Mouse (Mus musculus): Measurements from ENCODE around the gene Svs3a. TPM values are rescaled to one million over a fixed set of nuclear protein-coding genes. Genes with fewer than 3 reads are reported as not detected.
"Not testable (repeated sequence)": the region's sequence is repeated elsewhere in the genome, so short reads cannot be mapped to it uniquely, and the experiment has no call there.

Gene Svs3a
- not detected for total RNA-seq (2021)
- long read RNA-seq, experiment 1 = 0 reads
- long read RNA-seq, experiment 2 = 0 reads

GRCm38 (mm10) chr2:164288968-164289367, at the start of gene Svs3a:
Gene Svs3a (plus strand): TSS chr2:164289268.
- DNase-seq = not testable (repeated sequence)

DNA sequence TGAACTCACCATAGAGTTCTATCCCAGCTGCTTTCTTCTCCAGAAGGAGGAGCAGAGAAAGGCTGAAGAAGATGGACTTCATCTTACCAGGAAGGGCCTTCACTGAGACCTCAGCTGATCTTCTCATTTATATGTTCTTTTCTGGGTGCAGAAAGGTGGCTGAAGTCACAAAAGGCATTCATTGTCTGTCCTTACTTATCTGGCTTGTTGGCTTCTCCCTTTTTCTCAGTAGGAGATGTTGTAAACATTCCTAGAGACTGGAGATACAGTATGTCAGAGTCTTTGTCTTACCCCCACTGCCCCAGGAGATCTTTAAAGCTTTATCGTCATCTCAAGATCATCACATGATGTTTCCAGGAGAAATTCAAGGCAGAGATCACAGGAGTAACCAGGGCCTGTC, 32.5 kb upstream of the Svs3a start, which contains the start of gene Svs3b:
TSS of gene Svs3b (minus strand) at position 101 of the 400 bp plus-strand sequence.
- DNase-seq = not testable (repeated sequence)

DNA sequence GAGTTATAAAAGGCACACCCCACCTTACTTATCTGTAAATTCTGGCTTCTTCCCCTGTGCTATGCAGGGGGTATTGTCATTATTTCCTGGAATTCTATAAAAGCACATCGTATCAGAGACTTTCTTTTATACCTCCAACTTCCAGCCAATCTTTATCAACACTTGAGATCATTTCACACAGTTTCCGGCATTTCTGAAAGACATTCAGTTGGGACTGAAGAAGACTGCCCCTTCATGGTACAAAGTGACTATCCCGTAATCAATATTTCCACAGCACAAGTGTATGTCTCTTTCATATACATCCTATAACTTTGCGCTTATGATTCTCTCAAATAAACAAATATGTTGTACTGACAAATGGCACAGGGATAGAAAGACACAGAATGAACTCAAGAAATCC, 10.7 kb upstream of the Svs3a start, which contains the start of gene Svs4:
TSS of gene Svs4 (minus strand) at position 101 of the 400 bp plus-strand sequence.
- no peak for DNase-seq

DNA sequence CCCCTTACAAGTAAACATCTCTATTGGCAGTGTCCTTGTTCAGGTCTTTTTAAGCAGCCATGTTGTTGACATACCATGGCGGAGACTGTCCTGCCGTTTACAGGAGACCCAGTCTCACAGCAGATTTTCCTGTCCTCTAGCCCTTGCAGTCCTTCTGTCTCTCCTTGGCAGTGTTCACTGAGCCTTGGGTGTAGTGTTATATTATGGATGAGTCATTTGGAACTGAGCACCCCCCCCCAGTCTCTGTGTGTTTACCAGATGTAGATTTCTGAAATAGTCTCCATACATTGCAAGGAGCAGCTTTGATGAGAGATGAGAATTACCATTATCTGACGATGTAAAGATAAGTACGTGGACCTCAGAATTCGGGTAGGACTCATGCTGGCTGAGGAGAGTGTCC, 23.5 kb downstream of the Svs3a start:
- DNase-seq = no peak

- DNase-seq = not testable (repeated sequence)
Measured at GRCm38 (mm10) chr2:164315460-164315859, 26.4 kb downstream of the Svs3a start.

DNA sequence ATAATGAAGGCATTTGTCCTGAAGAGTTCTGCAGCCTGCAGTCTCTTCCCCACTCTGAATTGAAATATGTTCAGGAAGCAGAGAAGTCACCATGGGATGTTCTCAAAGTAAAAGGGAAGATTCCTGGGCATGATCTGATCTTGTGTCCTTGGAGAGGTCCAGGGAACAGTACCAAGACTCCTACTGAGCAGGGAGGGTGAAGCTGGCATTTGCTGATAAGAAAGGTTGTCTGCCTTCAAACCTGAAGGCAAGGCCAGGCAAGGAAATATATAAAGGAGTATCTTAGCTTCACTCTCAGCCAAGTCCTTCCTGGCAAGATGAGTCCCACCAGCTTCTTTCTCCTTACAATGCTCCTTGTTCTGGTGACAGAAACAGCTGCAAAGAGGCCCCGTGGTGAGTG, 27.4 kb downstream of the Svs3a start, which contains the start of gene Svs6:
TSS of gene Svs6 (plus strand) at position 301 of the 400 bp plus-strand sequence.
- DNase-seq = not testable (repeated sequence)

DNA sequence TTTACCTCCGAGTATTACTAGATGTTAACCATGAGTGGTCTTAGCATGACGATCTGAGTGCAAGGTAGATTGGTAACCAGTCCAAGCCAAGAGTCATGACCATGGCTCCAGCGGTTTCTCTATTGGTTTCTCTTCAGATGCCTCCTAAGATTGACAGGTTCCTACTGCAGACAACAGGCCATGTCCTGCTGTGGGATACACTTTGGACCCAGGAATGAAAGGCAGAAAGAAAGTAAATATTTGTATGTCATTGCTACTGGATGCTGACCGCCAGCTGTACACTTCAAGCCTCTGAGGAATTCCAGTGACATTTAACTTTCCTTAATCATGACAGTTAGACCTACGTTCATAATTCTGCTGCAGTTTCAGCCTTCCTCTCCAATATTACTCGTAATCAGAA, 31.9 kb downstream of the Svs3a start:
- DNase-seq = no peak

DNA sequence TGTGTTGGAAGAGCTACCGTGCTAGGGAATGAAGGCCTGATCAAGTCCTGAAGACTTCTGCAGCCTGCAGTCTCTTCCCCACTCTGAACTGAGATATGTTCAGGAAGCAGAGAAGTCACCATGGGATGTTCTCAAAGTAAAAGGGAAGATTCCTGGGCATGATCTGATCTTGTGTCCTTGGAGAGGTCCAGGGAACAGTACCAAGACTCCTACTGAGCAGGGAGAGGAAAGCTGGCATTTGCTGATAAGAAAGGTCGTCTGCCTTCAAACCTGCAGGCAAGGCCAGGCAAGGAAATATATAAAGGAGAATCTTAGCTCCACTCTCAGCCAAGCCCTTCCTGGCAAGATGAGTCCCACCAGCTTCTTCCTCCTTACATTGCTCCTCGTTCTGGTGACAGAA, 43.4 kb downstream of the Svs3a start, which contains the start of gene Svs5:
TSS of gene Svs5 (plus strand) at position 301 of the 400 bp plus-strand sequence.
- not testable (repeated sequence) for DNase-seq

Other genes with a start within 250 kb of the Svs3a start
- gene Stk4, start 218.9 kb upstream of the Svs3a start, total RNA-seq (2021) = 10 to 100 TPM; 27.9 to 30.1 TPM
- 10 to 100 TPM; 24.6 to 29.5 TPM for gene Tomm34, start 218.1 kb upstream of the Svs3a start, total RNA-seq (2021)
- under 1 TPM; 0.09 to 0.15 TPM for gene Kcns1, start 118.2 kb upstream of the Svs3a start, total RNA-seq (2021)
- gene Wfdc5, start 106.5 kb upstream of the Svs3a start, total RNA-seq (2021) = not detected
- not detected for gene Wfdc12, start 98.7 kb upstream of the Svs3a start, total RNA-seq (2021)
- not detected for gene Wfdc15a, start 89.1 kb upstream of the Svs3a start, total RNA-seq (2021)
- not detected for gene Wfdc15b, start 67.6 kb upstream of the Svs3a start, total RNA-seq (2021)
- gene Svs2, start 50.8 kb upstream of the Svs3a start, total RNA-seq (2021) = not detected
- not detected for gene Svs3b, start 32.6 kb upstream of the Svs3a start, total RNA-seq (2021)
- not detected for gene Svs4, start 10.8 kb upstream of the Svs3a start, total RNA-seq (2021)
- not detected for gene Svs6, start 27.5 kb downstream of the Svs3a start, total RNA-seq (2021)
- gene Svs5, start 43.5 kb downstream of the Svs3a start, total RNA-seq (2021) = under 1 TPM in 1 of 2 experiments, not detected in 1; 0.45 TPM
- 10 to 100 TPM in 1 of 2 experiments, 1 to 10 TPM in 1; 9.1 to 13.2 TPM for gene Slpi, start 99.8 kb downstream of the Svs3a start, total RNA-seq (2021)
- under 1 TPM in 1 of 2 experiments, not detected in 1; 0.15 TPM for gene Rbpjl, start 113.9 kb downstream of the Svs3a start, total RNA-seq (2021)
- gene Matn4, start 115.9 kb downstream of the Svs3a start, total RNA-seq (2021) = 1 to 10 TPM; 2.3 to 2.7 TPM
- gene Sdc4, start 154.6 kb downstream of the Svs3a start, total RNA-seq (2021) = 100 to 1,000 TPM; 101 to 246 TPM
- gene Sys1, start 167.7 kb downstream of the Svs3a start, total RNA-seq (2021) = 10 to 100 TPM; 31.7 to 34.5 TPM
- gene Gm20458, start 171.7 kb downstream of the Svs3a start, total RNA-seq (2021) = 1 to 10 TPM; 2.5 to 4.8 TPM
- not detected for gene Trp53tg5, start 184.5 kb downstream of the Svs3a start, total RNA-seq (2021)
- 10 to 100 TPM; 13.1 to 20.5 TPM for gene Dbndd2, start 196.8 kb downstream of the Svs3a start, total RNA-seq (2021)
- 10 to 100 TPM; 87.4 to 93.0 TPM for gene Pigt, start 208.3 kb downstream of the Svs3a start, total RNA-seq (2021)